Mouse (Mus musculus): ENCODE data around the gene Stpg3. TPM values are rescaled to one million over a fixed set of nuclear protein-coding genes. Genes with fewer than 3 reads are reported as not detected.

Gene Stpg3
- polyA plus RNA-seq, 1 experiment from 2014 or later: not detected

DNA sequence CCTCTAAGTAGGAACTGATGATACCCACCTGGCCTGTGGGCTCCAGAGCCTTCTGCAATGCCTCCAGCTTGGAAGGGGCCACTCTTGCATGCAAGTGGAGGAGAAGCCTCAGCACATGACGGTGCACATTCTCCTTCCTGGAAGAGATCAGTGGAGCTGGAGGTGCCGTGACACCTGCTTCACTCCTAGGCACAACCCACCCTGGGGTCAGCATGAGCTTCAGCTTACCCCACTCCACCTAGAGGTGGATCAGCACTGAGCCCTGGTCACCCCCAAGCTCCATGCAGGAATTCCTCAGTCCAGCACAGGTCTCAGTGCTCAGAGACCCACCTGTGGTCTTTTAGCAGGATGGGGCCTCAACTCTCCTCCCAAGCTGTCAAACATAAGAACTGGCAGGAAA, 13.8 kb downstream of the Stpg3 start:
- Histone ChIP-seq H3K27me3 (replicated peaks; ENCODE audit: control insufficient read depth, insufficient read depth, low read length) (peaks cover 12% of the 10 kb centered on the region), H3K36me3 (ENCODE audit: control insufficient read depth, insufficient read depth) (peaks cover 19% of the 10 kb centered on the region), H3K4me1 (replicated peaks; ENCODE audit: control insufficient read depth, insufficient read depth, low read length) (no peaks in the 10 kb centered on the region), H3K27ac (ENCODE audit: low read length) (no peak overlapping the region), H3K9ac (replicated peaks; ENCODE audit: low read depth, low read length) (no peak overlapping the region), H3K4me3 (replicated peaks; ENCODE audit: low read length) (no peak overlapping the region), H3K9me3 (ENCODE audit: control insufficient read depth, low read length) (no peaks in the 10 kb centered on the region), H3K4me2 (ENCODE audit: low read length) (no peak overlapping the region)
- no peak for ATAC-seq
- 94% methylated on average over 2 of the region's 2 CpGs for WGBS

GRCm38 (mm10) chr2:25197946-25198345, 16.5 kb downstream of the Stpg3 start:
- no peaks in the 10 kb centered on the region for H3K9me3 ChIP-seq (ENCODE audit: control insufficient read depth, low read length)
- peaks cover 16% of the 10 kb centered on the region for H3K36me3 ChIP-seq (ENCODE audit: control insufficient read depth, insufficient read depth)
- peaks cover 21% of the 10 kb centered on the region for H3K27me3 ChIP-seq (replicated peaks; ENCODE audit: control insufficient read depth, insufficient read depth, low read length)
- no peak overlapping the region for H3K4me3 ChIP-seq (replicated peaks; ENCODE audit: low read length)
- H3K4me2 ChIP-seq (ENCODE audit: low read length): no peak overlapping the region
- H3K4me1 ChIP-seq (replicated peaks; ENCODE audit: control insufficient read depth, insufficient read depth, low read length): peaks cover 3% of the 10 kb centered on the region; the same call in 1 of the 2 replicates
- H3K9ac ChIP-seq (replicated peaks; ENCODE audit: low read depth, low read length): no peak overlapping the region
- H3K27ac ChIP-seq (ENCODE audit: low read length): no peak overlapping the region
- no peak for ATAC-seq

DNA sequence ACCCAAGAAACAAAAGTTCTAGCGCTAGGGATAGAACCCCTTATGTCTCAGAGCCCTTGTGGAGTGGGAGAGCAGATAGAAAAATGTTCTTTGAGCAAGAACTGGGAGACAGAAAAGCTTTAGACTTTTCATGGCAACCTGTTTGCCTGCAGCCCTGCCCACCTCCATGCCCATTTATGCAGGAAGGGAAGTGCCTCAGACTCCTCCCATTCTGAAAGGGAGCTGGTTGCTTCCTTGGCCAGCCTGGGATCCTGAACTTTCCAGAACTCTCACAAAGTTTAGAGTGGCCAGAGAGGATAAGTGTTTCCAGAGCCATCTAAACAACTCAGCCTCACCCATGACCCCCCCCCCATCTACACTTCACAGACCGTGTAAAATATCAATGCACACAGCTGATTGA, 17.2 kb downstream of the Stpg3 start:
- peaks cover 3% of the 10 kb centered on the region; the same call in 1 of the 2 replicates for H3K4me1 ChIP-seq (replicated peaks; ENCODE audit: control insufficient read depth, insufficient read depth, low read length)
- H3K4me2 ChIP-seq (ENCODE audit: low read length): no peak overlapping the region
- H3K36me3 ChIP-seq (ENCODE audit: control insufficient read depth, insufficient read depth): peaks cover 14% of the 10 kb centered on the region
- 23% methylated on average over 2 of the region's 2 CpGs for WGBS
- H3K9ac ChIP-seq (replicated peaks; ENCODE audit: low read depth, low read length): no peak overlapping the region
- H3K27me3 ChIP-seq (replicated peaks; ENCODE audit: control insufficient read depth, insufficient read depth, low read length): peaks cover 21% of the 10 kb centered on the region
- H3K9me3 ChIP-seq (ENCODE audit: control insufficient read depth, low read length): no peaks in the 10 kb centered on the region
- no peak for ATAC-seq
- no peak overlapping the region for H3K4me3 ChIP-seq (replicated peaks; ENCODE audit: low read length)
- no peak overlapping the region for H3K27ac ChIP-seq (ENCODE audit: low read length)

DNA sequence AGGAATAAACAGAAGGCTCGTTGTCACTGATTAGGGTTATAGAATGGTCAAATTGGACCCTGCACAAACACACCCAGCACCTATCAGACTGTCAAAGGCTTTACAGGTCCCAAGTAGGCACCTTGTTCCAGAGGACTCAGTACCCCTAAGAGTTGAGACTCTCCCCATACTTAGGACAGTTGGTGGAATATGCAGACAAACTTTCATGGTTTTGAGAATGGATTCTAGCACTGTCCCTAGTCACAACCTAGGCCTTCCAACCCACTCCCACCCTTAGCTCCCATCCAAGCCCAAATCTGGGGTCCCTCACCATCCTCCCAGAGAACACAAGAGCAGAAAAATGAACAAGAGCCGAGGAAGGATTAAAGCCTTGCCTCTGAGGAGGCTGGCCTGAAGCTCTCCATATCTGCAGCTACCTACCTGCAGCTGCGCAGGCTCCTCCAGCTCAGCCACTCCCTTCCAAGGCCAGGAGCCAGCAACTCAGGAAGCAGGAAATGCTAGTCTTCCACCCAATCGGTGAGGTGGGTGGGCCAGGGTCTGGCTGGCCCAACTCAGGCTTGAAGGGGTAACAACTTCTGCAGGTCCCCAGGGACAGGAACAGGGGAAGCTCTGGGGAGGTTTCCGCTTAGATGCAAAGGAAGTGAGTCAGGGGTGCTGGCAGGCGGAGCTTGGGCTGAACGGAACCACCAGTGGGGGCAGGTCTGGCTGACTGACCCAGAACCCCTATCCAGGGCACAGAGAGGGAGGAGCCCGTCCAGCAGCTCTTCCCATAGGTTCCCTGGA, 18.1 kb downstream of the Stpg3 start, which contains the start of gene Tor4a:
Gene Tor4a (minus strand): TSS at position 715 of the 783 bp plus-strand sequence.
- ATAC-seq: no peak
- peaks cover 21% of the 10 kb centered on the region for H3K27me3 ChIP-seq (replicated peaks; ENCODE audit: control insufficient read depth, insufficient read depth, low read length)
- H3K4me3 ChIP-seq (replicated peaks; ENCODE audit: low read length): no peak within 1 kb of the TSS
- WGBS: 13% methylated on average over 8 of the region's 8 CpGs
- H3K9ac ChIP-seq (replicated peaks; ENCODE audit: low read depth, low read length): no peak within 1 kb of the TSS
- H3K4me2 ChIP-seq (ENCODE audit: low read length): no peak within 1 kb of the TSS
- no peaks in the 10 kb centered on the region for H3K9me3 ChIP-seq (ENCODE audit: control insufficient read depth, low read length)
- H3K27ac ChIP-seq (ENCODE audit: low read length): no peak within 1 kb of the TSS
- H3K36me3 ChIP-seq (ENCODE audit: control insufficient read depth, insufficient read depth): peaks cover 13% of the 10 kb centered on the region
- peaks cover 3% of the 10 kb centered on the region; the same call in 1 of the 2 replicates for H3K4me1 ChIP-seq (replicated peaks; ENCODE audit: control insufficient read depth, insufficient read depth, low read length)

GRCm38 (mm10) chr2:25195211-25196156, 19.0 kb downstream of the Stpg3 start:
- peaks cover 3% of the 10 kb centered on the region; the same call in 1 of the 2 replicates for H3K4me1 ChIP-seq (replicated peaks; ENCODE audit: control insufficient read depth, insufficient read depth, low read length)
- ATAC-seq: no peak
- no peak overlapping the region for H3K4me3 ChIP-seq (replicated peaks; ENCODE audit: low read length)
- H3K9ac ChIP-seq (replicated peaks; ENCODE audit: low read depth, low read length): no peak overlapping the region
- H3K4me2 ChIP-seq (ENCODE audit: low read length): 0 out of 2 replicates have a peak overlapping the region, but pooled peaks have one; percentile 7
- peaks cover 9% of the 10 kb centered on the region for H3K36me3 ChIP-seq (ENCODE audit: control insufficient read depth, insufficient read depth)
- no peak overlapping the region for H3K27ac ChIP-seq (ENCODE audit: low read length)
- H3K27me3 ChIP-seq (replicated peaks; ENCODE audit: control insufficient read depth, insufficient read depth, low read length): peaks cover 21% of the 10 kb centered on the region
- H3K9me3 ChIP-seq (ENCODE audit: control insufficient read depth, low read length): no peaks in the 10 kb centered on the region
- 22% methylated on average over 55 of the region's 55 CpGs for WGBS

- peaks cover under 1% of the 10 kb centered on the region for H3K36me3 ChIP-seq (ENCODE audit: control insufficient read depth, insufficient read depth)
- no peak overlapping the region for H3K4me3 ChIP-seq (replicated peaks; ENCODE audit: low read length)
- WGBS: 85% methylated on average over 17 of the region's 17 CpGs
- H3K4me2 ChIP-seq (ENCODE audit: low read length): no peak overlapping the region
- no peak overlapping the region for H3K27ac ChIP-seq (ENCODE audit: low read length)
- peaks cover 21% of the 10 kb centered on the region for H3K27me3 ChIP-seq (replicated peaks; ENCODE audit: control insufficient read depth, insufficient read depth, low read length)
- H3K9me3 ChIP-seq (ENCODE audit: control insufficient read depth, low read length): no peaks in the 10 kb centered on the region
- H3K4me1 ChIP-seq (replicated peaks; ENCODE audit: control insufficient read depth, insufficient read depth, low read length): peaks cover 3% of the 10 kb centered on the region; the same call in 1 of the 2 replicates
- no peak overlapping the region for H3K9ac ChIP-seq (replicated peaks; ENCODE audit: low read depth, low read length)
- ATAC-seq: no peak
Measured at GRCm38 (mm10) chr2:25194486-25195171, 19.8 kb downstream of the Stpg3 start.

DNA sequence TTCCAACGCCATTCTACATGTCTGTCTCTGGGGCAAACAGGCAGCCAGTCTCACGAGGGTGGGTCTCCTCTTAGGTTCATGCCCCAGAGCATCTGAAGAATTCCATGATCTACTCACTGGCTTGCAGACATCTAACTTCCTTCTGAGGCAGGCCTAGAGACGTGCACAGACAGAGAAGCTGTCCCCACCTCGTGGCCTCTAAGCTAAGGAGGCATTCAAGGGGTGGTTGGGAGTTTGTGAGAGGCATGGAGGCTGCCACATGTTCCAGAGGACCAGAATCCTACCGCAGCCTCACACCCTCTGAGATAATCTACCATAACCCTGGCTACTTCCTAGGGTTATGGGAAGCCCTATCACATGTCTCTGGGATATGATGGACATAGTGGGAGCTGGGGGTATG, 20.4 kb downstream of the Stpg3 start:
- no peaks in the 10 kb centered on the region for H3K36me3 ChIP-seq (ENCODE audit: control insufficient read depth, insufficient read depth)
- H3K4me3 ChIP-seq (replicated peaks; ENCODE audit: low read length): no peak overlapping the region
- 80% methylated on average over 5 of the region's 5 CpGs for WGBS
- no peak overlapping the region for H3K4me2 ChIP-seq (ENCODE audit: low read length)
- no peak overlapping the region for H3K27ac ChIP-seq (ENCODE audit: low read length)
- H3K4me1 ChIP-seq (replicated peaks; ENCODE audit: control insufficient read depth, insufficient read depth, low read length): peaks cover 3% of the 10 kb centered on the region; the same call in 1 of the 2 replicates
- no peak for ATAC-seq
- no peak overlapping the region for H3K9ac ChIP-seq (replicated peaks; ENCODE audit: low read depth, low read length)
- no peaks in the 10 kb centered on the region for H3K9me3 ChIP-seq (ENCODE audit: control insufficient read depth, low read length)
- H3K27me3 ChIP-seq (replicated peaks; ENCODE audit: control insufficient read depth, insufficient read depth, low read length): peaks cover 21% of the 10 kb centered on the region

- Histone ChIP-seq H3K4me3 (replicated peaks; ENCODE audit: low read length) (no peak overlapping the region), H3K4me2 (ENCODE audit: low read length) (no peak overlapping the region), H3K9me3 (ENCODE audit: control insufficient read depth, low read length) (no peaks in the 10 kb centered on the region), H3K27ac (ENCODE audit: low read length) (no peak overlapping the region), H3K27me3 (replicated peaks; ENCODE audit: control insufficient read depth, insufficient read depth, low read length) (peaks cover 21% of the 10 kb centered on the region), H3K9ac (replicated peaks; ENCODE audit: low read depth, low read length) (no peak overlapping the region), H3K4me1 (replicated peaks; ENCODE audit: control insufficient read depth, insufficient read depth, low read length) (peaks cover 3% of the 10 kb centered on the region; the same call in 1 of the 2 replicates), H3K36me3 (ENCODE audit: control insufficient read depth, insufficient read depth) (no peaks in the 10 kb centered on the region)
- under 1% methylated on average over 6 of the region's 6 CpGs for WGBS
- peak; percentile 73 for ATAC-seq
Measured at GRCm38 (mm10) chr2:25193330-25193770, 21.1 kb downstream of the Stpg3 start.

Measured in forebrain, embryonic 16.5 days (tissue).